Mouse (Mus musculus): ENCODE results near the gene Skint3. TPM values are rescaled to one million over a fixed set of nuclear protein-coding genes. Genes with fewer than 3 reads are reported as not detected.

The Skint3 gene
- 0.02 TPM in 2 replicates for polyA plus RNA-seq (2012; rRNA removed)

GRCm38 (mm10) chr4:112231945-112232344 lies at the start of gene Skint3:
Gene Skint3, plus strand, starts transcription at chr4:112232245.

Other genes with a start within 250 kb of the Skint3 start
- gene Skint1, start 226.0 kb upstream of the Skint3 start, polyA plus RNA-seq (2012; rRNA removed) = not detected in 2 replicates
- not detected in 2 replicates for gene Skint4, start 160.2 kb upstream of the Skint3 start, polyA plus RNA-seq (2012; rRNA removed)
- gene Skint9, start 201.7 kb downstream of the Skint3 start, polyA plus RNA-seq (2012; rRNA removed) = not detected in 2 replicates